Mouse (Mus musculus): ENCODE results near the gene Palb2. TPM values are rescaled to one million over a fixed set of nuclear protein-coding genes. Genes with fewer than 3 reads are reported as not detected.

Palb2 gene
- 1.6 and 2.1 TPM in 2 replicates for polyA plus RNA-seq (2012; rRNA removed)

DNA sequence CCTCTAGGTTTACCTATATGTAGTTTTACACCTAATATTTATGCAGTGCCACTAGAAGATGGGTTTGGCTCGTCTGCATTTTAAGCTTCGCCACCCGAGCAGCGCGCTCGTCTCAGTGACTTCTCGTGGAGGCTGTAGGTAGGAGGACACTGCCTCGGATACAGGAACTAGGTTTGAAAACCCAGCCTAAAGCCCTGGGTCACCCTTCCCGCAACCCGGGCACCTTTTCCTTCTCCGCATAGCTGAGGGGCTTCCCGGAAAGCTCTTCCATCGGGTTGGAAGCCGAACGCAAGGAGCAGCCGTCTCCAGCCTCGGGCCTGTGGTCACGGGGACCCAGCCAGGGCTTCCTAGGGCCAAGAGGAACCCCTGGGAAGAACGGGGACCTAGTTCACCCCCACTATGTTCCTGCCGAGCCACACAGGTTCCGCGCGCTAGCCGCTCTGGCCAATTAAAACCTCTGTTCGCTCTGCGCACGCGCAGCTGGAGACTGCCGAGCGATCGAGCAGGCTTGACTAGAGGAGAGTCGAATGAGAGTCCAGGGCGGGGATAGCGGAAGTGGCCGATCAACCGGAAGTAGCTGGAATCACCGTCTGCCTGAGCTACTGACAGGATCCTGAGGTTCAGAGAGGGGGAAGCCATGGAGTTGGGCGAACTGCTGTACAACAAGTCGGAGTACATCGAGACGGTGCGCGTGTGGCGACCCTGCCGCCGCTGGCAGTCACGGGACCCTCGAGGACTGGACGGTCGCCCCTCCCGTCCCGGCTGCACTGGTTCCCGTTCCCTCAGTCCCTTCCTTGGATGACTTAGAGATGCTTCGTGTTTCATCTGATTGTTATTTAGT is at the start of gene Palb2, which contains the start of gene Dctn5:
Gene Palb2, minus strand, starts transcription at position 489 of the 841 bp plus-strand sequence.
Gene Dctn5, plus strand, starts transcription at position 545 of the 841 bp plus-strand sequence.
- Histone ChIP-seq H3K27ac (ENCODE audit: insufficient read depth, low read length) (peak within 1 kb of the TSS; percentile 22; the same call in 1 of the 2 replicates), H3K4me1 (ENCODE audit: control insufficient read depth, insufficient read depth, low read length) (peaks cover 1% of the 10 kb centered on the region; the same call in 1 of the 2 replicates), H3K4me3 (ENCODE audit: insufficient read depth, low read length) (peak within 1 kb of the TSS; percentile 82)
- TF ChIP-seq CTCF (IDR thresholded peaks at IDR 0.05; ENCODE audit: extremely low read depth, insufficient read depth, low read length) (no peak), POLR2A (IDR thresholded peaks at IDR 0.05; ENCODE audit: extremely low read depth, insufficient read depth, low read length) (peak; percentile 87)

DNA sequence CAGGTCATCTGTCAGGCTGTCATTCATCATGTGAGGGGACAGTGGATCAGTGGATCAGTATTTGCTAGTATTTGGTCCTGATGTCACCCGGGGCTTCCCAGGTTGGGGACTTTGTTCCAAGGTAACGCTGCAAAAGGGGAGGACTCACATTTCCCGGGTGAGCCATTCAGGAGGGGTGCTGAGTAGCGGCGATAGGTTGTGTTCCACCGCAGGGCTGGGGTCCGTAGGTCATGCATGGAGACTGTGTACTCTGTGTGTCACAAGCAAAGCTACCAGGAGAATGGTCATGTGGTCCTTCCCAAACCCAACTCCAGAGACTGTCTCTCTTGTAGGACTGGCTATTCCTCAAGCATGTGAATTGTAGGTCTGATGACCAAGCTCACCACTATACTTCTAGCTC is 47.9 kb upstream of the Palb2 start:
- no peak overlapping the region for H3K27ac ChIP-seq (ENCODE audit: insufficient read depth, low read length)
- no peaks in the 10 kb centered on the region for H3K4me1 ChIP-seq (ENCODE audit: control insufficient read depth, insufficient read depth, low read length)
- TF ChIP-seq POLR2A (IDR thresholded peaks at IDR 0.05; ENCODE audit: extremely low read depth, insufficient read depth, low read length) (no peak), CTCF (IDR thresholded peaks at IDR 0.05; ENCODE audit: extremely low read depth, insufficient read depth, low read length) (no peak)
- H3K4me3 ChIP-seq (ENCODE audit: insufficient read depth, low read length): no peak overlapping the region

DNA sequence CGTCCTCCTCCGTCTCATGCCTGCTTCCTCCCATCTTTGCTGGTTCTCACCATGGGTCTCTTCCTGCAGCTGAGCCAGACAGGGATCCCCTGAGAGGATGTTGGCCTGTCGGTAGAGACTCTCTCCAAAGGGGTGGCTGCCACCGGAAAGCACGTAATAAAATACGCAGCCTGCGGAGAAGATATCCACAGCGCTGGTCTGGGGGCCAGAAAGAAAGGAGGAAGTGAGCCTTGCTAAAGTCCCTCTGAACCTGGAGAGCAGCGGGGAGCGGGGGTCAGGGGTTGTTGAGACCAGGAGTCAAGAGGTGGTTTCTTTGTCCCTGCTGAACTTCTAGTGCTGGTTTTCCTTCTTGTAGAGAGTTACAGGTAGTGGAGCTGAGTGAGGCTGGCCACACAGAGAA is 38.8 kb upstream of the Palb2 start:
- Histone ChIP-seq H3K4me1 (ENCODE audit: control insufficient read depth, insufficient read depth, low read length) (no peaks in the 10 kb centered on the region), H3K27ac (ENCODE audit: insufficient read depth, low read length) (no peak overlapping the region), H3K4me3 (ENCODE audit: insufficient read depth, low read length) (no peak overlapping the region)
- TF ChIP-seq POLR2A (IDR thresholded peaks at IDR 0.05; ENCODE audit: extremely low read depth, insufficient read depth, low read length): no peak
- TF ChIP-seq CTCF (IDR thresholded peaks at IDR 0.05; ENCODE audit: extremely low read depth, insufficient read depth, low read length): no peak

DNA sequence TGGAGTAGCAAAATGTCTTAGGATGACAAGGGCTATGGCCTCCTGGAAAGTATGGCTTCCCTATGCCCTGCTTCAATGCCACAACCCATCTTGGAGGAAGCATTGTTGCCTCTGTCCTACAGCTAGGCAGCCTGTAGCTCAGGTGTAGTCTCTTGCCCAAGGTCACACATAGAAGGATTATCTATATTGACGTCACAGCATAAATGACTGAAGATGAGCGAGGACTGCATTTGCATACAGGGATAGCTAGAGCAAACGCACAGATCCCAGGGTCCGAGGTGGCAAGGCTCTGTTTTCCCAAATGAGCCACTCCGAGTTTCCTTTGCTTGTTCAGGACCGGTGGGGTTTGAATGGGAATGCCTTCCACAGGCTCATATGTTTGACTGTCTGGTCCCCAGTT is 37.9 kb upstream of the Palb2 start:
- TF ChIP-seq POLR2A (IDR thresholded peaks at IDR 0.05; ENCODE audit: extremely low read depth, insufficient read depth, low read length): no peak
- no peak for TF ChIP-seq CTCF (IDR thresholded peaks at IDR 0.05; ENCODE audit: extremely low read depth, insufficient read depth, low read length)
- H3K4me3 ChIP-seq (ENCODE audit: insufficient read depth, low read length): no peak overlapping the region
- no peaks in the 10 kb centered on the region for H3K4me1 ChIP-seq (ENCODE audit: control insufficient read depth, insufficient read depth, low read length)
- no peak overlapping the region for H3K27ac ChIP-seq (ENCODE audit: insufficient read depth, low read length)

DNA sequence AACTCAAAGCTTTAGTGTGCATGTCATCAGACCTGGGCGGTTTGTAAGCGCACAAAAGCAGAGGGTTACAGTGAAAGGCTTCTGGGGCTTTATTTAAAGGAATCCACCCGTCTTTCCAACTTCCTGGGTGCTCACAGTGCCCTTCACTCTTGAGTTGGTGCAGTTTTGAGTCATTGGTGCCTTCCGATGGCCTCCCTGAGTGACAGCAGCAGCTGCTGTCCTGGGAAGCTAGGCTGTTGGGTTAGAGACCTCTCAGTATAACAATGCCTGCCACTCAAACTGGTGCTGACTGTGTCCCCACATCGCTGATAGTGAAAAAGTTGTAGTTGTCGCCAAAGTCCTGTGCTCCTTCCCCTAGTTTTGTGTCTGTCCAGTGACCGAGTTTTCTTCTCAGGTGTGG is 34.4 kb upstream of the Palb2 start:
- Histone ChIP-seq H3K4me1 (ENCODE audit: control insufficient read depth, insufficient read depth, low read length) (no peaks in the 10 kb centered on the region), H3K4me3 (ENCODE audit: insufficient read depth, low read length) (no peak overlapping the region), H3K27ac (ENCODE audit: insufficient read depth, low read length) (no peak overlapping the region)
- TF ChIP-seq POLR2A (IDR thresholded peaks at IDR 0.05; ENCODE audit: extremely low read depth, insufficient read depth, low read length) (no peak), CTCF (IDR thresholded peaks at IDR 0.05; ENCODE audit: extremely low read depth, insufficient read depth, low read length) (no peak)

DNA sequence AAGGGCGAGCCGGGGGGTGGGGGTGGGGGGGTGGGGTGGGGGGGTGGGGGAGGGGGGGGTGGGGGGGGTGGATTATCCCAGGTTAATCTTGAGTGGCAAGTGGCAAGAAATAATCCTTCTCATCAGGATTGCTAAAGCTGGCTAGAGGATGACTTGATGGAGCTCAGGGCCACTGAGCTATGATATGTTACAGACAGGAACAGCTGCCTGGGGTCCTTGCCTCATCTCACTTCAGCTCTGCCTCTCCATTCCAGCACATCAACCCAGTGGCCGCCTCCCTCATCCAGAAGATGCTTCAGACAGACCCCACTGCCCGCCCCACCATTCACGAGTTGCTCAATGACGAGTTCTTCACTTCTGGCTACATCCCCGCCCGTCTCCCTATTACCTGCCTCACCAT is 31.0 kb upstream of the Palb2 start:
- no peak overlapping the region for H3K4me3 ChIP-seq (ENCODE audit: insufficient read depth, low read length)
- H3K4me1 ChIP-seq (ENCODE audit: control insufficient read depth, insufficient read depth, low read length): no peaks in the 10 kb centered on the region
- no peak overlapping the region for H3K27ac ChIP-seq (ENCODE audit: insufficient read depth, low read length)
- no peak for TF ChIP-seq POLR2A (IDR thresholded peaks at IDR 0.05; ENCODE audit: extremely low read depth, insufficient read depth, low read length)
- no peak for TF ChIP-seq CTCF (IDR thresholded peaks at IDR 0.05; ENCODE audit: extremely low read depth, insufficient read depth, low read length)

DNA sequence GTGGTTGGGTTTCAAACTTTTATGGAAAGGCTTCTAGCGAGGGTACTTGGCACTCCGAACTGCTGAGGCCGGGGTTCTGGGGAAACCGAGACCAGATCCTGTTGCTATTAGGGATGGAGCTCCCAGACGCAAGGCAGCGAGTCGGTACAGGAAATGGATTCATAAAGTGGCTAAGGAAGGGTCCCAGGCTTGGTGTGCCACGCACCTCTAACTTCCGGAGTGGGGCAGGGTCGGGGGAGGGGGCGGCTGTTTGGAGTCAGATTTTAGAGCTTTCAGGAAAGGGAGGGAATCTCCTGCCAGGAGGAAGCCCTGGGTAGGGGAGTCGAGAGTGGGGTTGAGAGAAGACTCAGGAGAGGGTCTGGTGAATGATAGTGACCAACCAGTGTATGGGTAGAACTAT is 27.3 kb upstream of the Palb2 start:
- Histone ChIP-seq H3K27ac (ENCODE audit: insufficient read depth, low read length) (no peak overlapping the region), H3K4me3 (ENCODE audit: insufficient read depth, low read length) (no peak overlapping the region; the same call in 1 of the 2 replicates), H3K4me1 (ENCODE audit: control insufficient read depth, insufficient read depth, low read length) (no peaks in the 10 kb centered on the region)
- TF ChIP-seq CTCF (IDR thresholded peaks at IDR 0.05; ENCODE audit: extremely low read depth, insufficient read depth, low read length) (no peak), POLR2A (IDR thresholded peaks at IDR 0.05; ENCODE audit: extremely low read depth, insufficient read depth, low read length) (no peak)

DNA sequence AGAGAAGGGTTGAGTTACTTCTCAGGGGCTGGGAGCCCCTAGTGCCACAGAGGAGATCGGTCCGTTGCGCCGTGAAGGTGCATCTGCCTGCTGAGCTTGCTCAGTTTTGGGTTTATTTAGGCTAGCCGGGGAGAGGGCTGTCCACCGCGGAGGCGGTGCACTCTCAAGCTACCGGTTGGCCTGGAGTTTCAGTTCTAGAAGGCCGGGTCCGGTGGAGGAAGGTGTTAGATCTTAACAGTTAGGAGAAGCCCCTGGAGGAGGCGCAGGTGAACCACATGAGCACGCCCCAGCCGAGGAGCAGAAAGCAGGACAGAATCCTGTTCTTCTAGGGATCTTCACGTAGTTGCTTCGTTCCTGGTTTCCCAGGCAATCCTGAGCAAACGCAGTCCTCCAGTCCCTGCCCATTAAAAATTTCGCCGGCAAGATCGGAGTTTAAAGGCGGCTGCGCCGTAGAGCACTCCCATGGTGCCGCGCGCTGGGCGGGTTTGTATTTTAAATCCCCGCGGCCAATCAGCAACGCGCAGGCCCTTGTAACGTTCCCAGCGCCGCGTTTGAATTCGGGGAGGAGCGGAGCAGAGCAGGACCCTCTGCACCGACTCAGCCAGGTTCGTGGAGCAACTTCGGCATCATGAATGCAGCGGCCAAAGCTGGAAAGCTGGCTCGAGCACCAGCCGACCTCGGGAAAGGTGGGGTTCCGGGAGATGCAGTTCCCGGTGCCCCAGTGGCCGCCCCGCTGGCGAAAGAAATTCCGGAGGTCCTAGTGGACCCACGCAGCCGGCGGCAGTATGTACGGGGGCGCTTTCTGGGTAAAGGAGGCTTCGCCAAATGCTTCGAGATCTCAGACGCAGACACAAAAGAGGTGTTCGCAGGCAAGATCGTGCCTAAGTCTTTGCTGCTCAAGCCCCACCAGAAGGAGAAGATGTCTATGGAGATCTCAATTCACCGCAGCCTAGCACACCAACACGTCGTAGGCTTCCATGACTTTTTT is 26.4 kb upstream of the Palb2 start, which contains the start of gene Plk1:
Gene Plk1, plus strand, starts transcription at position 525 of the 988 bp plus-strand sequence.
- Histone ChIP-seq H3K27ac (ENCODE audit: insufficient read depth, low read length) (no peak within 1 kb of the TSS), H3K4me3 (ENCODE audit: insufficient read depth, low read length) (peak within 1 kb of the TSS; percentile 71), H3K4me1 (ENCODE audit: control insufficient read depth, insufficient read depth, low read length) (no peaks in the 10 kb centered on the region)
- TF ChIP-seq POLR2A (IDR thresholded peaks at IDR 0.05; ENCODE audit: extremely low read depth, insufficient read depth, low read length) (no peak), CTCF (IDR thresholded peaks at IDR 0.05; ENCODE audit: extremely low read depth, insufficient read depth, low read length) (no peak)

DNA sequence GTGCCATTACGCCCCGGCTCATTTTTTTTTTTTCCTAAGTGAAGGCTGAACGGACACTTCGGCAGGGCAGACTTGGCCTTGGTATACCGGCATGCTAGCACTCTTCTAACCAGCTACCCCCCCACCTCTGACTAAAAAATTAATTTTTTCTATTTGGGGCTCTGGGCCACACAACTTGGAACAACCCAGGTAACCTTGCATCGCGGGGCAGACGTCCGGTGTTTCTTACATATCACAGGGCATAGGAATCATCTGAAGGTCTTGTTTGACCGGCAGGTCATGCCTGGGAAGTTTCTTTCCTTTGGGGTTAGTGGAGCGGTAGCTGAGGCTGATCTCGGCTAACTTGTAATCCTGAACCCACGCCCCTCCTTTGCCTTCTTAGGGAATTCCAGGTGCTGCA is 25.7 kb upstream of the Palb2 start:
- Histone ChIP-seq H3K4me1 (ENCODE audit: control insufficient read depth, insufficient read depth, low read length) (no peaks in the 10 kb centered on the region), H3K4me3 (ENCODE audit: insufficient read depth, low read length) (peak overlapping the region; percentile 71), H3K27ac (ENCODE audit: insufficient read depth, low read length) (no peak overlapping the region)
- no peak for TF ChIP-seq CTCF (IDR thresholded peaks at IDR 0.05; ENCODE audit: extremely low read depth, insufficient read depth, low read length)
- TF ChIP-seq POLR2A (IDR thresholded peaks at IDR 0.05; ENCODE audit: extremely low read depth, insufficient read depth, low read length): no peak
